Mouse (Mus musculus) brain, embryonic 14.5 days (tissue): ENCODE data around the gene Cxcl12.

ENCODE experiments used
- CTCF ChIP-seq: fragments of 200-500 bp; IDR thresholded peaks from 2 replicates; pipeline ENCODE4 v1.5.1; 2012; ENCODE audit warnings: inconsistent platforms, mild to moderate bottlenecking, moderate library complexity, borderline replicate concordance; ENCODE audit not compliant: insufficient read depth, insufficient read length; ENCODE audit errors: extremely low read depth
- POLR2A ChIP-seq: fragments of 200-500 bp; IDR thresholded peaks from 2 replicates; pipeline ENCODE4 v1.6.1; 2012; ENCODE audit warnings: mild to moderate bottlenecking, inconsistent platforms, borderline replicate concordance; ENCODE audit not compliant: poor library complexity, insufficient read depth, insufficient read length, severe bottlenecking; ENCODE audit errors: extremely low read depth

DNA sequence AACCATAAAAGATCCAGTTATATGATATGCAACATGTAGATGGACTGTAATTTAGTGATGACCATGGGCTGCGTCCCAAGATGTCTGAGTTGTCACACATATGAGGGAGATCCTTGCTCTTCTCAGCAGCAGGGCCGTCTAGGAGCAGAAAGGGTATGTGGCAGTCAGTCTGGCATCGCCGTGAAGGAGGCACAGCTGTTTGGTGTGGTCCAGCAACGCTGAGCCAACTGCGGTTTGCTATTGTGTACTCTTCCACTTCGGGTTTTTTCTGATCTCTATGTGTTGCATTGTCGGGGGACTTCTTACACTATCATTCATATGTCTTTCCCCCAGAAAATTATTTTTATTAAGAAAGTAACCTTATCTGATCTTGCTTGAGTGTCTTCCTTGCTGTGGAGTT, 33.5 kb downstream of the Cxcl12 start:
- no peak for TF ChIP-seq CTCF
- no peak for TF ChIP-seq POLR2A
